Mouse (Mus musculus) effector memory CD4-positive, alpha-beta T cell, adult 7 months (primary cell): Measurements from ENCODE around the gene Tnfrsf4. TPM values are rescaled to one million over a fixed set of nuclear protein-coding genes. Genes with fewer than 3 reads are reported as not detected.

Source experiments
- polyA plus RNA-seq: library from polyadenylated mRNA; unstranded; fragments of 100-300 nt; shearing (Covaris generic); gene quantifications from one replicate; pipeline ENCODE4 v1.2.1, GENCODE M21; 2017

Tnfrsf4 gene
- polyA plus RNA-seq = 649 TPM

DNA sequence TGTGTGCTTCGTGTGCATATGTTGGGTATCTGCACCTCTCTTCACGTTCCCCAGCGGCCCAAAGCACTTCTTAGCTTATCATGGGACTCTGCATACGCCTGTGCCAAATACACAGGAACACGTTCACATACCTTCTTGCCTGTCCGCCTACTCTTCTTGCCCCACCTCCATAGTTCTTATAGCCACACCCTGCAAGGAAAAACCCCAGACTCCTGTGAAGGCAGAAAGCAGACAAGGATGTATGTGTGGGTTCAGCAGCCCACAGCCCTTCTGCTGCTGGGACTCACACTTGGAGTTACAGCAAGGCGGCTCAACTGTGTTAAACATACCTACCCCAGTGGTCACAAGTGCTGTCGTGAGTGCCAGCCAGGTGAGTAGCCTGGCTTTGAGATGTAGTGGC lies at the start of gene Tnfrsf4:
Gene Tnfrsf4, plus strand, starts transcription at position 207 of the 400 bp plus-strand sequence.

DNA sequence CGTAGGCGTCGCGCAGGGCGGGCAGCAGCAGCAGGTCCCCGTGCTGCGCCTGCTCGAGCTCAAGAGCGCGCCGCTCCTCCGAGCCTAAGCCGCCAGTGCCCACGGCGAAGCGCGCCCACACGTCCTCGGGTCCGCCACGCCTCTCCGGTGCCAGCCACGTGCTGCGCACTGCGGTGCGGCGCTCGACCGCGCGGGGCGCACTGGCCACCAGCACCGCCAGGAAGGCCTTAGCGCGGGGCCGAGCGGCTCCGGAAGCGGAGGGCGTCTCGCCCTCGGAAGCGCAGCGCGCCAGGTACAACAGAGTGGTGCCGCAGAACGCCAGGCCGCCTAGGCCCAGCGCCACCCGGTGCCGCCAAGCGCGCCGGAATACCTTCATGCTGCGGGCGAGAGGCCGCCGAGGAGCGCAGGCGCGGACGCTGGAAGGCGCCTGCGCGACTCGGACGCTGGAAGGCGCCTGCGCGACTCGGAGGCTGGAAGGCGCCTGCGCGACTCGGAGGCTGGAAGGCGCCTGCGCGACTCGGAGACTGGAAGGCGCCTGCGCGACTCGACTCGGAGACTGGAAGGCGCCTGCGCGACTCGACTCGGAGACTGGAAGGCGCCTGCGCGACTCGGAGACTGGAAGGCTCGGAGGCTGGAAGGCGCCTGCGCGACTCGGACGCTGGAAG lies 21.3 kb upstream of the Tnfrsf4 start, which contains the start of the genes B3galt6 and Sdf4:
Gene B3galt6, minus strand, starts transcription at position 409 of the 665 bp plus-strand sequence.
Gene Sdf4, plus strand, starts transcription at position 632 of the 665 bp plus-strand sequence.

DNA sequence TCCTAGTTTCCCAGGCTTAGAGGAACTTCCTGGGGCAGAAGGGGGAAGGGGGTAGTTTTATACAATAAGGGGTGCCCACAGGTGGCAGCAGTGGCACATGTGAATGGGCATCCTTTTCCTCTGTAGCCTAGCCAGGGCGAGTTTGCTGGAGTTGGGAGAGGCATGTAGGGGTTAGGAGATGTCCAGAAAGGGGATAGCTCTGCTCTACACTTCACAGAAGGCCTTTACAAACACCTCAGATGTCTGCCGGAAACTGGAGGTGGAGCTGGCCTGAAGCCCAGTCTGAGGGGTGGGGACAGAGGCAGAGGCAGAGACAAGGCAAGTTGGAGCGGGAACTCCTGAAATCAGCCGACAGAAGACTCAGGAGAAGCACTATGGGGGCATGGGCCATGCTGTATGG lies 12.4 kb downstream of the Tnfrsf4 start, which contains the start of gene Tnfrsf18:
Gene Tnfrsf18, plus strand, starts transcription at position 152 of the 400 bp plus-strand sequence.

DNA sequence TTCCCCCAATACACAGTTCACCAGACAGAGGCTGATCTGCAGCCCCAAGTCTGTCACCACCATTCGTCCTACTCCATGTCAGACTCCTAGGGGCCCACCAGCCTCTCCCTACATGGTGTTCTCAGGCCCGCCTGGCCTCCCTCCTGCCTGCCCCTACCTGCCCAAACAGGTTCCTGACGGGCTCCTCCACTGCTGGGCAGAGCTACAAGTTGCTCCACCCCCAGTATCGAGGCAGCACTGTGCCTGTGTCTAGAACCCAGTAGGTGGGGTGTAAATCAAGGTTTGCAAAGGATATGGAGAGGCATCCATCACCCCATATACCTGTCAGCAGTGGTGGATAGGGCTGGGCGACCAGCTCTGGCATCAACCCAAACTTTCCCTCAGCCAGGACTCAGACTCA lies 45.6 kb downstream of the Tnfrsf4 start, which contains the start of gene Ttll10:
Gene Ttll10, minus strand, starts transcription at position 154 of the 400 bp plus-strand sequence.

Other genes starting within 250 kb of the Tnfrsf4 start
- not detected for gene Vwa1, start 239.1 kb upstream of the Tnfrsf4 start, polyA plus RNA-seq
- not detected for gene Tmem88b, start 228.0 kb upstream of the Tnfrsf4 start, polyA plus RNA-seq
- gene Ankrd65, start 223.4 kb upstream of the Tnfrsf4 start, polyA plus RNA-seq = not detected
- gene Mrpl20, start 211.0 kb upstream of the Tnfrsf4 start, polyA plus RNA-seq = 72.5 TPM
- 320 TPM for gene Ccnl2, start 201.4 kb upstream of the Tnfrsf4 start, polyA plus RNA-seq
- gene Aurkaip1, start 182.6 kb upstream of the Tnfrsf4 start, polyA plus RNA-seq = 125 TPM
- 4.6 TPM for gene Mxra8, start 174.2 kb upstream of the Tnfrsf4 start, polyA plus RNA-seq
- gene Dvl1, start 166.4 kb upstream of the Tnfrsf4 start, polyA plus RNA-seq = 85.5 TPM
- gene Tas1r3, start 150.5 kb upstream of the Tnfrsf4 start, polyA plus RNA-seq = 0.56 TPM
- 6.9 TPM for gene Cptp, start 144.4 kb upstream of the Tnfrsf4 start, polyA plus RNA-seq
- 63.2 TPM for gene Ints11, start 144.3 kb upstream of the Tnfrsf4 start, polyA plus RNA-seq
- gene Pusl1, start 122.1 kb upstream of the Tnfrsf4 start, polyA plus RNA-seq = 26.4 TPM
- gene Acap3, start 122.0 kb upstream of the Tnfrsf4 start, polyA plus RNA-seq = 38.1 TPM
- 179 TPM for gene Ube2j2, start 70.0 kb upstream of the Tnfrsf4 start, polyA plus RNA-seq
- 3.1 TPM for gene C1qtnf12, start 51.5 kb upstream of the Tnfrsf4 start, polyA plus RNA-seq
- 6.7 TPM for gene B3galt6, start 21.2 kb upstream of the Tnfrsf4 start, polyA plus RNA-seq
- gene Sdf4, start 21.0 kb upstream of the Tnfrsf4 start, polyA plus RNA-seq = 494 TPM
- gene Tnfrsf18, start 12.3 kb downstream of the Tnfrsf4 start, polyA plus RNA-seq = 569 TPM
- not detected for gene Ttll10, start 45.6 kb downstream of the Tnfrsf4 start, polyA plus RNA-seq
- gene 9430015G10Rik, start 96.1 kb downstream of the Tnfrsf4 start, polyA plus RNA-seq = 24.1 TPM
- not detected for gene Rnf223, start 116.7 kb downstream of the Tnfrsf4 start, polyA plus RNA-seq
- 2.7 TPM for gene Agrn, start 183.6 kb downstream of the Tnfrsf4 start, polyA plus RNA-seq
- gene Isg15, start 187.0 kb downstream of the Tnfrsf4 start, polyA plus RNA-seq = 118 TPM
- 66.7 TPM for gene AW011738, start 189.5 kb downstream of the Tnfrsf4 start, polyA plus RNA-seq
- 0.69 TPM for gene Perm1, start 202.0 kb downstream of the Tnfrsf4 start, polyA plus RNA-seq
- gene Plekhn1, start 221.0 kb downstream of the Tnfrsf4 start, polyA plus RNA-seq = 23.6 TPM
- 163 TPM for gene Noc2l, start 222.2 kb downstream of the Tnfrsf4 start, polyA plus RNA-seq
- gene Samd11, start 241.8 kb downstream of the Tnfrsf4 start, polyA plus RNA-seq = 5.2 TPM